Mouse (Mus musculus): ENCODE results near the gene Lrit2.

Lrit2 gene

GRCm38 (mm10) chr14:37111371-37111770 lies 43.6 kb downstream of the Lrit2 start:
- DNase-seq (ENCODE audit: low spot score) = no peak

- DNase-seq (ENCODE audit: low spot score) = no peak
Measured at GRCm38 (mm10) chr14:37112931-37113330, 45.2 kb downstream of the Lrit2 start.

GRCm38 (mm10) chr14:37113922-37114321 lies 46.2 kb downstream of the Lrit2 start, which contains the start of gene 2610528A11Rik:
Gene 2610528A11Rik (minus strand): TSS chr14:37114022.
- DNase-seq (ENCODE audit: low spot score) = no peak

GRCm38 (mm10) chr14:37119233-37119632 lies 51.5 kb downstream of the Lrit2 start:
- no peak for DNase-seq (ENCODE audit: low spot score)

Data from ovary, postnatal 14 days (tissue).